Mouse (Mus musculus): ENCODE results near the gene Tat. TPM values are rescaled to one million over a fixed set of nuclear protein-coding genes. Genes with fewer than 3 reads are reported as not detected.

Gene Tat
- total and polyA plus RNA-seq, 3 experiments: not detected

DNA sequence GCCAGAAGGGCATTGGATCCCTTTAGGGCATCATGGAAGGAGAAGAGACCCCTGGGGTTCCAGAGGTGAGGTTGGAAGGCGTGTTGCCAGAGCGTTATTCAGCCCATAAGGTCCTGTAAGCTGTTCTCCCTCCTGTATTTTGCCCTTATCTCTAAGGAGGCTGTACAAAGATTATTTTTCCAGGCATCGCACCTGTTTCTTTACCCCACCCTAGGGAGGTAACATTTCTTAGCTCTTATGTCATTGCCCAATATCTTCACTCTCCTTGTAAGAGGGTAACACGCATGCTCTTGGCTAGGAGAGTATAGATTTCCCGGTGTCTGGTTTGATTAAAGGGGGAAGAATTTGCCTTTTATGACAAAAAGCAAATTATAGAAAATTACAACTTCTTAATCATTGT is 49.4 kb downstream of the Tat start, which contains the start of gene Chst4:
Gene Chst4 (minus strand): TSS at position 82 of the 400 bp plus-strand sequence.
- Histone ChIP-seq H3K36me3 (ENCODE audit: control insufficient read depth in 1 of 2, insufficient read depth in 2 of 2, low read length in 2 of 2) (no peaks in the 10 kb centered on the region), H3K4me1 (ENCODE audit: control insufficient read depth in 1 of 2, insufficient read depth in 2 of 2, low read length in 2 of 2) (no peaks in the 10 kb centered on the region), H3K9me3 (replicated peaks; ENCODE audit: insufficient read depth, low read length) (no peaks in the 10 kb centered on the region), H3K27me3 (ENCODE audit: control insufficient read depth in 1 of 2, insufficient read depth in 2 of 2, low read length in 2 of 2) (no peaks in the 10 kb centered on the region), H3K79me2 (ENCODE audit: control insufficient read depth, insufficient read depth, low read length, poor library complexity) (no peaks in the 10 kb centered on the region), H3K9ac (ENCODE audit: control insufficient read depth, low read depth, low read length, poor library complexity, severe bottlenecking) (no peak within 1 kb of the TSS), H3K27ac (ENCODE audit: control insufficient read depth, low read depth, low read length) (no peak within 1 kb of the TSS), H3K4me3 (ENCODE audit: control insufficient read depth in 1 of 2, insufficient read depth in 1 of 2, low read depth in 2 of 2, low read length in 2 of 2) (no peak within 1 kb of the TSS)
- no peak for DNase-seq (ENCODE audit: low read depth, low spot score)
- TF ChIP-seq ZMIZ1 (IDR thresholded peaks at IDR 0.05; ENCODE audit: low read depth, low read length) (no peak), TCF12 (IDR thresholded peaks at IDR 0.05; ENCODE audit: low read depth, low read length) (no peak)

- Histone ChIP-seq H3K4me1 (ENCODE audit: control insufficient read depth in 1 of 2, insufficient read depth in 2 of 2, low read length in 2 of 2) (no peaks in the 10 kb centered on the region), H3K9ac (ENCODE audit: control insufficient read depth, low read depth, low read length, poor library complexity, severe bottlenecking) (no peak overlapping the region), H3K27me3 (ENCODE audit: control insufficient read depth in 1 of 2, insufficient read depth in 2 of 2, low read length in 2 of 2) (no peaks in the 10 kb centered on the region), H3K79me2 (ENCODE audit: control insufficient read depth, insufficient read depth, low read length, poor library complexity) (no peaks in the 10 kb centered on the region), H3K36me3 (ENCODE audit: control insufficient read depth in 1 of 2, insufficient read depth in 2 of 2, low read length in 2 of 2) (no peaks in the 10 kb centered on the region), H3K4me3 (ENCODE audit: control insufficient read depth in 1 of 2, insufficient read depth in 1 of 2, low read depth in 2 of 2, low read length in 2 of 2) (no peak overlapping the region), H3K9me3 (replicated peaks; ENCODE audit: insufficient read depth, low read length) (no peaks in the 10 kb centered on the region), H3K27ac (ENCODE audit: control insufficient read depth, low read depth, low read length) (no peak overlapping the region)
- DNase-seq (ENCODE audit: low read depth, low spot score): no peak
- TF ChIP-seq MYB (IDR thresholded peaks at IDR 0.05; ENCODE audit: low read depth, low read length) (no peak), E2F4 (IDR thresholded peaks at IDR 0.05; ENCODE audit: borderline replicate concordance, low read depth, low read length) (no peak), GATA1 (IDR thresholded peaks at IDR 0.05; ENCODE audit: low read depth, low read length) (no peak)
Measured at GRCm38 (mm10) chr8:110040509-110040908, 50.3 kb downstream of the Tat start.

Other genes starting within 250 kb of the Tat start
- 33.7 and 34.6 TPM in 2 replicates for gene Ap1g1, start 211.9 kb upstream of the Tat start, total RNA-seq (2012; rRNA removed)
- gene Ap1g1, start 211.9 kb upstream of the Tat start, polyA plus RNA-seq (2012; ENCODE audit: insufficient read depth in 1 of 2, insufficient read length in 2 of 2, low read depth in 1 of 2, low replicate concordance in 2 of 2, missing spikeins in 1 of 2): 100 to 1,000 TPM in 1 of 2 experiments, 10 to 100 TPM in 1; 46.6 to 456 TPM
- 1.7 and 2.1 TPM in 2 replicates for gene Phlpp2, start 121.9 kb upstream of the Tat start, total RNA-seq (2012; rRNA removed)
- 1 to 10 TPM in 1 of 2 experiments, not detected in 1; 5.9 TPM for gene Phlpp2, start 121.9 kb upstream of the Tat start, polyA plus RNA-seq (2012; ENCODE audit: insufficient read depth in 1 of 2, insufficient read length in 2 of 2, low read depth in 1 of 2, low replicate concordance in 2 of 2, missing spikeins in 1 of 2)
- not detected in 2 replicates for gene Marveld3, start 28.2 kb upstream of the Tat start, total RNA-seq (2012; rRNA removed)
- not detected for gene Marveld3, start 28.2 kb upstream of the Tat start, polyA plus RNA-seq (2012; ENCODE audit: insufficient read depth in 1 of 2, insufficient read length in 2 of 2, low read depth in 1 of 2, low replicate concordance in 2 of 2, missing spikeins in 1 of 2)
- gene Chst4, start 49.3 kb downstream of the Tat start, total RNA-seq (2012; rRNA removed): not detected in 2 replicates
- not detected for gene Chst4, start 49.3 kb downstream of the Tat start, polyA plus RNA-seq (2012; ENCODE audit: insufficient read depth in 1 of 2, insufficient read length in 2 of 2, low read depth in 1 of 2, low replicate concordance in 2 of 2, missing spikeins in 1 of 2)
- gene Zfp612, start 89.3 kb downstream of the Tat start, total RNA-seq (2012; rRNA removed): not detected in 2 replicates
- gene Zfp612, start 89.3 kb downstream of the Tat start, polyA plus RNA-seq (2012; ENCODE audit: insufficient read depth in 1 of 2, insufficient read length in 2 of 2, low read depth in 1 of 2, low replicate concordance in 2 of 2, missing spikeins in 1 of 2): not detected
- not detected in 2 replicates for gene Gm21964, start 110.8 kb downstream of the Tat start, total RNA-seq (2012; rRNA removed)
- not detected for gene Gm21964, start 110.8 kb downstream of the Tat start, polyA plus RNA-seq (2012; ENCODE audit: insufficient read depth in 1 of 2, insufficient read length in 2 of 2, low read depth in 1 of 2, low replicate concordance in 2 of 2, missing spikeins in 1 of 2)
- not detected in 2 replicates for gene Gm17720, start 112.3 kb downstream of the Tat start, total RNA-seq (2012; rRNA removed)
- gene Gm17720, start 112.3 kb downstream of the Tat start, polyA plus RNA-seq (2012; ENCODE audit: insufficient read depth in 1 of 2, insufficient read length in 2 of 2, low read depth in 1 of 2, low replicate concordance in 2 of 2, missing spikeins in 1 of 2): not detected
- gene Calb2, start 177.8 kb downstream of the Tat start, total RNA-seq (2012; rRNA removed): 0.10 and 0.12 TPM in 2 replicates
- gene Calb2, start 177.8 kb downstream of the Tat start, polyA plus RNA-seq (2012; ENCODE audit: insufficient read depth in 1 of 2, insufficient read length in 2 of 2, low read depth in 1 of 2, low replicate concordance in 2 of 2, missing spikeins in 1 of 2): under 1 TPM in 1 of 2 experiments, not detected in 1; 0.82 TPM
- 17.2 and 23.5 TPM in 2 replicates for gene Cmtr2, start 225.2 kb downstream of the Tat start, total RNA-seq (2012; rRNA removed)
- gene Cmtr2, start 225.2 kb downstream of the Tat start, polyA plus RNA-seq (2012; ENCODE audit: insufficient read depth in 1 of 2, insufficient read length in 2 of 2, low read depth in 1 of 2, low replicate concordance in 2 of 2, missing spikeins in 1 of 2): 10 to 100 TPM in 1 of 2 experiments, not detected in 1; 11.6 TPM